Mouse (Mus musculus) testis, adult 2 months (tissue): ENCODE measurements around the gene Dync2li1. TPM values are rescaled to one million over a fixed set of nuclear protein-coding genes. Genes with fewer than 3 reads are reported as not detected.

Experiments used
- H3K27ac ChIP-seq: fragments of 200-500 bp; 2 replicates; pipeline ENCODE4 v1.5.1; 2012; ENCODE audit warnings: low read depth, low read length; ENCODE audit not compliant: control insufficient read depth, insufficient read depth
- H3K27me3 ChIP-seq: fragments of 200-500 bp; 2 replicates; pipeline ENCODE4 v1.6.1; 2012; ENCODE audit warnings: mild to moderate bottlenecking, low read length, moderate library complexity; ENCODE audit not compliant: control insufficient read depth, insufficient read depth
- H3K36me3 ChIP-seq: fragments of 200-500 bp; 2 replicates; pipeline ENCODE4 v1.6.1; 2012; ENCODE audit warnings: mild to moderate bottlenecking, low read length; ENCODE audit not compliant: control insufficient read depth, insufficient read depth
- H3K4me1 ChIP-seq: fragments of 200-500 bp; 2 replicates; pipeline ENCODE4 v1.6.1; 2012; ENCODE audit warnings: low read length; ENCODE audit not compliant: control insufficient read depth, insufficient read depth
- H3K4me3 ChIP-seq: fragments of 200-500 bp; 2 replicates; pipeline ENCODE4 v1.5.1; 2012; ENCODE audit warnings: low read depth, mild to moderate bottlenecking, low read length, moderate library complexity, mixed read lengths; ENCODE audit not compliant: control insufficient read depth
- CTCF ChIP-seq: fragments of 200-500 bp; IDR thresholded peaks from 2 replicates; pipeline ENCODE4 v1.5.1; 2012; ENCODE audit warnings: low read depth, mild to moderate bottlenecking, inconsistent platforms, low read length, moderate library complexity; ENCODE audit not compliant: control insufficient read depth, insufficient read depth, insufficient replicate concordance
- POLR2A ChIP-seq: fragments of 200-500 bp; IDR thresholded peaks from 2 replicates; pipeline ENCODE4 v1.6.1; 2012; ENCODE audit warnings: low read depth, mild to moderate bottlenecking, inconsistent platforms, low read length, moderate library complexity; ENCODE audit not compliant: control insufficient read depth
- polyA plus RNA-seq: library from polyadenylated mRNA; depleted of rRNA; stranded (reverse); fragments of >200 nt; gene quantifications from 2 replicates; pipeline ENCODE4 v1.2.3, GENCODE M21; 2012

Gene Dync2li1
- polyA plus RNA-seq, 1 experiment, result 21.6 TPM

GRCm38 (mm10) chr17:84585104-84585503 lies 41.2 kb upstream of the Dync2li1 start:
- no peaks in the 10 kb centered on the region for H3K4me1 ChIP-seq
- H3K4me3 ChIP-seq, result no peak overlapping the region
- no peak overlapping the region for H3K27ac ChIP-seq
- no peaks in the 10 kb centered on the region for H3K27me3 ChIP-seq
- no peak for TF ChIP-seq POLR2A
- no peak for TF ChIP-seq CTCF
- no peaks in the 10 kb centered on the region for H3K36me3 ChIP-seq

GRCm38 (mm10) chr17:84590065-84590464 lies 36.2 kb upstream of the Dync2li1 start:
- H3K27me3 ChIP-seq, result no peaks in the 10 kb centered on the region
- TF ChIP-seq POLR2A (no peak), CTCF (no peak)
- no peak overlapping the region for H3K4me3 ChIP-seq
- H3K27ac ChIP-seq, result no peak overlapping the region
- no peaks in the 10 kb centered on the region for H3K4me1 ChIP-seq
- no peaks in the 10 kb centered on the region for H3K36me3 ChIP-seq

GRCm38 (mm10) chr17:84591431-84592150 lies 34.7 kb upstream of the Dync2li1 start:
- H3K36me3 ChIP-seq, result no peaks in the 10 kb centered on the region
- H3K4me1 ChIP-seq, result no peaks in the 10 kb centered on the region
- no peak overlapping the region for H3K27ac ChIP-seq
- no peaks in the 10 kb centered on the region for H3K27me3 ChIP-seq
- no peak for TF ChIP-seq POLR2A
- TF ChIP-seq CTCF, result no peak
- H3K4me3 ChIP-seq, result no peak overlapping the region

GRCm38 (mm10) chr17:84596015-84596441 lies 30.3 kb upstream of the Dync2li1 start:
- Histone ChIP-seq H3K4me3 (no peak overlapping the region), H3K4me1 (no peaks in the 10 kb centered on the region), H3K27me3 (no peaks in the 10 kb centered on the region), H3K36me3 (no peaks in the 10 kb centered on the region), H3K27ac (no peak overlapping the region)
- no peak for TF ChIP-seq POLR2A
- TF ChIP-seq CTCF, result no peak

GRCm38 (mm10) chr17:84596501-84596900 lies 29.8 kb upstream of the Dync2li1 start:
- H3K27me3 ChIP-seq, result no peaks in the 10 kb centered on the region
- H3K4me3 ChIP-seq, result no peak overlapping the region
- TF ChIP-seq CTCF, result no peak
- no peak for TF ChIP-seq POLR2A
- no peaks in the 10 kb centered on the region for H3K36me3 ChIP-seq
- no peaks in the 10 kb centered on the region for H3K4me1 ChIP-seq
- no peak overlapping the region for H3K27ac ChIP-seq

- Histone ChIP-seq H3K4me3 (no peak overlapping the region), H3K36me3 (no peaks in the 10 kb centered on the region), H3K27ac (no peak overlapping the region), H3K27me3 (no peaks in the 10 kb centered on the region), H3K4me1 (no peaks in the 10 kb centered on the region)
- TF ChIP-seq CTCF (no peak), POLR2A (no peak)
Observed at GRCm38 (mm10) chr17:84597859-84598258, 28.4 kb upstream of the Dync2li1 start.

GRCm38 (mm10) chr17:84598928-84599327 lies 27.4 kb upstream of the Dync2li1 start:
- H3K36me3 ChIP-seq, result no peaks in the 10 kb centered on the region
- H3K4me3 ChIP-seq, result no peak overlapping the region
- no peaks in the 10 kb centered on the region for H3K27me3 ChIP-seq
- H3K27ac ChIP-seq, result no peak overlapping the region
- no peaks in the 10 kb centered on the region for H3K4me1 ChIP-seq
- TF ChIP-seq CTCF (no peak), POLR2A (no peak)
